Mouse (Mus musculus) small intestine, adult 2 months (tissue): ENCODE data around the gene Fam71f1.

Experiments
- CTCF ChIP-seq: fragments of 200-500 bp; IDR thresholded peaks from 2 replicates; pipeline ENCODE4 v1.5.1; 2012; ENCODE audit warnings: low read depth, mild to moderate bottlenecking, control low read depth, inconsistent platforms, low read length, moderate library complexity, mixed read lengths; ENCODE audit not compliant: insufficient replicate concordance, insufficient read length; ENCODE audit errors: extremely low read depth
- POLR2A ChIP-seq: fragments of 200-500 bp; IDR thresholded peaks from 2 replicates; pipeline ENCODE4 v1.6.1; 2012; ENCODE audit warnings: low read depth, mild to moderate bottlenecking, control low read depth, inconsistent platforms, low read length, moderate library complexity

DNA sequence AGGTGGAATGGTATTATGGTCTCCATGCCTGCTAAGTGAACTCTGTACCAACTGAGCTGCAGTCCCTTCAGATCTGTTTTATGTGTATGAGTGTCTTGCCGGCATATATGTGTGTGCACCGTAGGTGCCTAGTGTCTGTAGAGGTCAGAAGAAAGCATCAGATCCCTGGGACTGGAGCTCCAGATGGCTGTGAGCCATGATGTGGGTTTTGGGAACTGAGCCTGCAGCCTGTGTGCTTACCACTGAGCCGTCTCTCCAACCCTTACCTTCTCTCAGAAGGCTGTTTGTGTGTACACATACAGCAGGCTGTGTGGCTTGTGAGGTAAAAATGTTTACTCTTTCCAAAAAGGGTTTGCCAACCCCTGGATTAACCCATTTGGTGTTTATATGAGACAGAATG, 40.4 kb downstream of the Fam71f1 start:
- TF ChIP-seq POLR2A: no peak
- TF ChIP-seq CTCF: no peak
